Mouse (Mus musculus): Measurements from ENCODE around the gene Atpif1.

DNA sequence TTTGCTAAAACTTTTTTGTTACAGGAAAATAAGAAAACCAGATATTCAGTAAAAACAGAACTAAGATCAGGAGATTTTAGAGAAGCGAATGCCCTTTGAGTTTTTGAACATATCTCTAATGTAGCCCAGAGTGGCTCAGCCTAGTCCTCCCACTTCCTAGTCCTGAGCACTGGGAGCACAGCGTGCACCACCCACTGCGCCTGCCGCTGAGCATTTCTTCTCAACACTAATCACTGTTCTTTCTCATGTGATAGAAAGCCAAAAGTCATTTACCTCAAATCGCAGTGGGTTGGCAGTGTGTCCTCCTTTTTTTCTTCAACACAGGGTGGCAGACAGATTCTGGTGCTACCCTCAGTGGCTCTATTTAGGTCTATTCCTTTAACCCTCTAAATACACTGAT lies 6.0 kb upstream of the Atpif1 start:
- TF ChIP-seq GATA1 (IDR thresholded peaks at IDR 0.05; ENCODE audit: borderline replicate concordance, low read length) (no peak), FLI1 (IDR thresholded peaks at IDR 0.05; ENCODE audit: low read length) (no peak)

Measured in megakaryocyte, embryonic 14.5 days (primary cell).